Mouse (Mus musculus): ENCODE measurements at regions not wholly inside any gene's neighbourhood (a gene's known extent, or its start where the extent isn't known, plus 50 kb on each side); places are given as distances from the start of the nearest gene placed in this dataset.
"Not testable (repeated sequence)": the region's sequence is repeated elsewhere in the genome, so short reads cannot be mapped to it uniquely, and the experiment has no call there.

DNA sequence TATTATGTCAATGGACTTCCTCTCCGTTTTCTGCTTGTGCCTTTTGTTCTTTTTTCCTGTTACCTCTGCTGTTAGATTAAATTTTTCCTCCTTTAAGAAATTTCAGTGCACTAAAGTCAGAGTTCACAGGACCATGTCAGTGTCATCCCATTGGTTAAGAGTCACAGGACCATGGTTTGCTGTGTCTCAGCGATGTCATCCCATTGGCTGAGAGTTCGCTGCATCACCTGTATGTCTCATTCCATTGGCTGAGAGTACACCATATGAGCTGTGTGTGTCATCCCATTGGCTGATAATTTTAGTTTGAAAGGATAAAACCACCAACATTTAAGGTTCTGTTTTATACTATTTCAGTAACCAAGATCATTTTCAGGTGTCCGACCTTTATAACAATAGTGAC is 50.7 kb upstream of the Jade1 start:
- DNase-seq (ENCODE audit: low spot score in 2 of 2) = no peak

DNA sequence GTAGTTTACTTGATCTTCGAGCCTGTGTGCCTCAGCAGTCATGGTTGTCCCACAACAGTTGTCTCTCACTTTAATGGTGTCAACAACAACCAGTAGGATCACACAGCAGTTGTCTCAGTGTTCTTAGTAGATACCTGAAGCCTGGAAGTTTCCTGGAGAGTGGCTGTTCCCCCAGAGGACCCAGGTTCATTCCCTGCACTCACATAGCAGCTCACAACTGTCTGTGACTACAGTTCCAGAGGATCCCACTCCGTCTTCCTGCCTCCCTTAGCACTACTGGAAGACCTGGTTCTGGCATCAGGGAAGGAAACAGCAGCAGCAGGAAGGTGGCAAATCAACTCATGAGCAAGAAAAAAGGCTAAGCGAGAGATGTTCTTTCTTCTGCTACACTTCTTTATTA is 53.4 kb upstream of the Jade1 start:
- no peak for DNase-seq (ENCODE audit: low spot score in 2 of 2)

DNA sequence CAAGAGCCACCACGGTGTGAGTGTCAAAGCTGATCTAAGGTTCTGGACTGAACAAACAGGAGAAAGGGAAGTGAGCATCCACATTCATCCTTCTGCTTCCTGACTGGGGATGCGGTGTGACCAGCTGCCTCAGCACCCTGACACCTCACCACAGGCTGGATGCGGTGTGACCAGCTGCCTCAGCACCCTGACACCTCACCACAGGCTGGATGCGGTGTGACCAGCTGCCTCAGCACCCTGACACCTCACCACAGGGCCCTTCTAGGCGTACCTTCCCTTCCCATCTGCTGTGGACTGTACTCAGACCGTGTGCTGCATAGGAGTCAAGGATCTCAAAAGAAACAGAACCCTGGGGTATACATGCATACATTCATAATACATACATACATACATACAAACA is 53.9 kb upstream of the Jade1 start:
- DNase-seq (ENCODE audit: low spot score in 2 of 2) = not testable (repeated sequence)

GRCm38 (mm10) chr3:41501124-41501523 is 54.4 kb upstream of the Jade1 start:
- DNase-seq (ENCODE audit: low spot score in 2 of 2) = no peak

DNA sequence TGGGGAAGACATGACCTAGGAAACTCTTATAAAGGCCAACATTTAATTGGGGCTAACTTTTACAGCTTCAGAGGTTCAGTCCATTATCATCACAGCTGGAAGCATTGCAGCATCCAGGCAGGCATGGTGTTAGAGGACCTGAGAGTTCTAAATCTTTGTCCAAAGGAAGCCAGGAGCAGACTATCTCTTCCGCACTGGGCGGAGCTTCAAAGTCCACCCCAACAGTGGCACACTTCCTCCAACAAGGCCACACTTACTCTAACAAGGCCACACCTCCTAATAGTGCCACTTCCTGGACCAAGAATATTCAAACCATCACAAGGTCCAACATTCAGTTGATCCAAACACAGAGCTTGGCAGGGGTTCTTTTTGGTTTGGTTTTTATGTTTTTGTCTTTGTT is 55.9 kb upstream of the Jade1 start:
- DNase-seq (ENCODE audit: low spot score in 2 of 2) = no peak

GRCm38 (mm10) chr3:41498791-41499190 is 56.7 kb upstream of the Jade1 start:
- no peak for DNase-seq (ENCODE audit: low spot score in 2 of 2)

DNA sequence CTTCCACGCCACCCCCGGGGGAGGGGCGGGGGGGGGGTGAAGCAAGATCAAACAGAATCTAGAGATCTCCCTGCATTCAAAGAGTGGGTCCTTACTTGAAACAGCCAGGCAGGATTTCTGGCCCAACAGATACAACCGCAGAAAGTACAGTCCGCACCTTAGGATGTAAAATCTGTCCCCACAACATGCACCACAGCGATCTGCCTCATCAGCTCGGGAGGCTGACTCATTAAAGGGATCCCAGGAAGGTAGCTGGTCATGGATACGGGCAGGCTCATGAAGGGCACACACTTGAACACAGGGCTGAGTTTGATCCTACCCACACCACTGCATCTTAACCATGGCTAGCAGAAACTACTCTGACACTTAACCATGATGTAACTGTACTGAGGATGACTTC is 57.8 kb upstream of the Jade1 start:
- no peak for DNase-seq (ENCODE audit: low spot score in 2 of 2)

GRCm38 (mm10) chr3:41496931-41497710 is 58.4 kb upstream of the Jade1 start:
- no peak for DNase-seq (ENCODE audit: low spot score in 2 of 2)

GRCm38 (mm10) chr3:41495893-41496292 is 59.6 kb upstream of the Jade1 start:
- DNase-seq (ENCODE audit: low spot score in 2 of 2) = no peak

DNA sequence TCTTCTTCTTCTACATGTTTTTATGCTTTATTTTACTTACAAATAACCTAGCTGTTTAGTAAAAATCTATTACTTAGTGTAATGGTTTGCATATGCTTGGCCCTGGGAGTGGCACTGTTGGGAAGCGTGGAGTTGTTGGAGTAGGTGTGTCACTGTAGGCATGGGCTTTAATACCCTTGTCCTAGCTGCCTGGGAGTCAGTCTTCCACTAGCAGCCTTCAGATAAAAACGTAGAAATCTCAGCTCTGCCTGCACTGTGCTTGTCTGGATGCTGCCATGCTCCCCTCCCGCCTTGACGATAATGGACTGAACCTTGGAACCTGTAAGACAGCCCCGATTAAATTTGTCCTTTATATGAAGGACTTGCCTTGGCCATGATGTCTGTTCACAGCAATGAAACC is 60.4 kb upstream of the Jade1 start:
- no peak for DNase-seq (ENCODE audit: low spot score in 2 of 2)

- DNase-seq (ENCODE audit: low spot score in 2 of 2) = no peak
Measured at GRCm38 (mm10) chr3:41493472-41493871, 62.1 kb upstream of the Jade1 start.

DNA sequence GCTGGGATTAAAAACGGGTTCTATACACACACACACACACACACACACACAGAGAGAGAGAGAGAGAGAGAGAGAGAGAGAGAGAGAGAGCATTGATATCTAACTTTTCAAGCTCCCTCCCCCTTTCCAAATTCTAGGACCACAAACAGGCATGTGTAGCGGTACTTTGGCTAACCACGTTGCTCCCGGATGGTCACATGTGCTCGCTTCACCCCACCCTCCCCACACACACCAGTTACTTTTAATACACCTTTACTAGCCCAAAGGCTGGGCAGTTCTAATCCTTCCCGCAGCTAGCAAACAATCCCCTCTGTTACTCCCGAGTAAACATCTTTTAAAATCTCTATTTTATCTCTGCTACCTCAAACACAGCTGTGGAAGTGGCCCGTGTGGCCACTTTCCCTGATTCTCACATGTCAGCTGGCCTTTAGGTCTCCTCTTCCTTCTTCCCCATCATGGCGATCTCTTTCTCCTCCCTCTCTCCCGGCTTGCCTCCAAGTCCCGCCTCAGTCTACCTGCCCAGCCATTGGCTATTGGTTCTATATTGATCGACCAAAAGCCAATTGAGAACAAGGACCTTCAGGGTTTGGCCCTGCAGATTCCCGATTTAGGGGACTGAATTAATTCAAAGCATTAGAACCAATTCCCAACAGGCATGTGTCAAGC is 62.7 kb upstream of the Jade1 start:
- DNase-seq (ENCODE audit: low spot score in 2 of 2) = no peak

- DNase-seq (ENCODE audit: low spot score in 2 of 2) = no peak
Measured at GRCm38 (mm10) chr3:41492031-41492726, 63.4 kb upstream of the Jade1 start.

GRCm38 (mm10) chr3:41491185-41491584 is 64.3 kb upstream of the Jade1 start:
- DNase-seq (ENCODE audit: low spot score in 2 of 2) = no peak

- no peak for DNase-seq (ENCODE audit: low spot score in 2 of 2)
Measured at GRCm38 (mm10) chr3:41489998-41490397, 65.5 kb upstream of the Jade1 start.

DNA sequence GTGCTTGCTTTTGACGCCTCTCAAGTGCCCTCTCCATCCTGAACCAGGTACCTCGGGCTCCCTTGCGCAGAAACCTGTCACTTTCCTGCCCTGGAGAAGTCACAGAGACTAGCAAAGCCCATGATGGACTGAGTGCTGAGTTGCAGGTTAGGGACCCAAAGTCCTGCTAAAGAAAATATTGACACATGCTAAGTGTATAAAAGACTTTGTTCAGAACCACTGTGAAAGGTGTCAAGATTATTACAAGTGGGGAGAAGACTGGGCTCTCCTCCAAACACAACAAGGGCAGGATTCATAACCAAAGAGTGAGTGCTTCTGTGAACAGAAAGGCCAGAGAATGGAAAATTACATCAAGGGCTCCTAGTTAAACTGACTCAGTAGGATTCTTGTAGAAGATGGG is 66.0 kb upstream of the Jade1 start:
- no peak for DNase-seq (ENCODE audit: low spot score in 2 of 2)

- no peak for DNase-seq (ENCODE audit: low spot score in 2 of 2)
Measured at GRCm38 (mm10) chr3:41488229-41488774, 67.2 kb upstream of the Jade1 start.

DNA sequence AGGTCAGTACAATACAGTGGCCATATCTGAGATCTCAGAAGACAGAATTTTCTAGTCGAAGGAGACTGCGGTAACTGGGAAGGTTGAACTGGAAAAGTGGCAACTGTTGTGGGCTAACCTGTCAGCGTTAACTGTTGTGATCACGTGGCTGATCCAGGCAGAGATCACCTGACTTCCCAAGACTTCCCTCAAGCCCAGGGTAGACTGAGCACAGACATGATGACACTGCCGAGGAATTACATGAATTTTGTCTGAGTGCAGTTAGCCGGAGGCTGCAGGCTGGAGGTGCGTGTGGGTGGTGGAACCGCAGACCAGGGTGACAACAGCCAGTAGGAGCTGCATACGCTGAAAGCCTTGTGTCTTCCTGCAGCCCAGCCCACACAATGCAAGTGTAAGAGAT is 70.6 kb upstream of the Jade1 start:
- no peak for DNase-seq (ENCODE audit: low spot score in 2 of 2)

DNA sequence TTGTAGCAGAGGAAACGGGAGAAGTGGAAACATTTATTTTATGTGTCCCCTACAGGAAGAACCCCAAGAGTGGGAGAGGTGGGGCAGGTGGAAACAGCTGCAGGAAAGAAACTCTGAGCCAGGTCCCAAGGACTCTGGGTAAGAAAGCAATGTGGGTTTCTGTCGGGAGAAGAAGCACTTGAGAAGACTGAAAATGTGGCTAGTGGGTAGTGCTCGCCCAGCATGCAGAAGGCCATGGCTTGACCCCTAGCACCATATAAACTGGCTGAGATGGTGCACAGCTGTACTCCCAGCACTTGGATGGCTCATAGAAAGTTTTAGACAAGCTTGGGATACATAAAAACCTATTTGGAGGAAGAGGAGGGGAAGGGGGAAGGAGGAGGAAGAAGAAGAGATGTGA is 71.9 kb upstream of the Jade1 start:
- no peak for DNase-seq (ENCODE audit: low spot score in 2 of 2)

DNA sequence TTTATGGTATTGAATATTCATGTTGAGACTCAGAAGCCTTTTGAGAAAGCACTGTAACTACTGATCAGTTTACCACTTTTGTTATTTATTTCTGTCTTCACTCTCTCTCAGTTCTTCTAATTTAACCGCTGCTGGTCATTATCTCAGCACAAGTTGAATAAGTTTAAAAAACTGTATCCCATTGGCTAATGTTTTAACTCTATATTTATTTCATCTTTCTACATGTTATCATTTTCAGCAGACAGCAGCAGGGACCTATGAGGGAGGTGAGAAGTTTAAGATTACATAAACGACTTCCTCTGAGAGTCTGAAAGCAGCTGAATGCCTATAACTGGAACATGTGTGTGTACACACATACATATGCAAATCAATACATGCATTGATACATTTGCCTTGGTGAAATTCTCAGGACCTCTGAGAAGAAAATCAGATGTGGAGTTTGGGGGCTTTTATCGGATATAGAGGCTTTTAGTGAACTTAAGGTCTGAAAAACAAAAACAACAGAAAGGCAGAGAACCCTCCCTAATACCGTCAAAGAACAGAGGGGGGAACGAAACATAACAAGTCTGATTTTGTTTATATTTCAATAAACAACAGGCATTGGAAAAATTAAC is 72.5 kb upstream of the Jade1 start:
- no peak for DNase-seq (ENCODE audit: low spot score in 2 of 2)

DNA sequence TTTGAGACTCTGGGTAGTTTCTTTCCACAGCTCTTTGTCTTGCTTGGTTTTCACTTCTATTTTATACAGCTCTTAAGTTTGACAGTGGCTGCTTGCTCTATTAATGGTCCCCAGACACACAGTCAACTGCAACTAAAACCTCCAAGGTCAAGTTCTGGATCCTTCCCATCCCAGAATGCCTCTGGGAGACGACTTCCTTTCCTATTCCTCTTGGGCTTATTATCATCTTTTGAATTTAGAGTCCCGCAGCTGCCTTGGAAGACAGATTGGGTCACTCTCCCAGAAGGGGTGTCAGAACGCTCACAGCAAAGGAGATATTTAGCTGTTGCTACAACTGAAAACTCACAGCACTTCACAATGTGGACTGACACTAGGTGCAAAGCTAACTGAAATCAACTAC is 75.3 kb upstream of the Jade1 start:
- no peak for DNase-seq (ENCODE audit: low spot score in 2 of 2)

DNA sequence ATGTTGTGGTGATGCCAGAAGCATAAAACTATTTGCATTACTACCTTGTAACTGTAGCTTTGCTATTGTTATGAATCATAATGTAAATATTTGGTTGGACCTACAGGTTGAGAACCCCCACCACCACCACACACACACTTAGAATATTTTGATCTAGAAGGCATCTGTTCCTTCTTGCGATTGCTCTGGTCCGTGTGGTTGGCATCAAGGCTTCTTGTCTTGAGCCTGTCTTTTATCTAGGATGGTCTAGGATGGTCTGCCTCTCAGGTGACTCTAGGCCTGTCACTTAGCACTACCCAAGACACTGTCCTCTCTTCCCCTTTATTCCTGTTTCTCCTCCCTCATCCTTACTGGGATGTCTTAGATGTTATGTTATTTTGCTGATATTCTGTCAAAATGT is 76.6 kb upstream of the Jade1 start:
- DNase-seq (ENCODE audit: low spot score in 2 of 2) = no peak

All from frontal cortex, postnatal 14 days (tissue).